Comparison of ENCODE assay signal across 28 mouse cellular contexts in genomic region chr10:108394306-108394705, GRCm38 (mm10).
DNase-seq lines count a peak whose midpoint lies in the region; ATAC-seq and TF ChIP-seq lines count a peak whose summit lies in the region.
"Had no signal": no experiment of that assay in that cellular context is flagged by ENCODE, and none has a peak within 500 bp of the region (broad histone marks: within the 10 kb centered on the region; RNA-seq: fewer than 3 reads in every experiment).

No protein-coding gene starts in this region.

- no peaks in the 10 kb centered on the region; the same call in 1 of the 2 replicates for H3K36me3 ChIP-seq in liver, embryonic 11.5 days (ENCODE audit: control insufficient read depth, insufficient read depth, low read length)
- no peaks in the 10 kb centered on the region for H3K36me3 ChIP-seq in lung, postnatal 0 days (ENCODE audit: insufficient read depth, low read length)
- H3K36me3 ChIP-seq in midbrain, postnatal 0 days (ENCODE audit: insufficient read depth, low read length): no peaks in the 10 kb centered on the region
- H3K36me3 ChIP-seq: embryonic facial prominence, embryonic 13.5 days; forebrain, embryonic 15.5 days; heart, embryonic 15.5 days; limb, embryonic 13.5 days; midbrain, embryonic 15.5 days had no signal

- WGBS in liver, embryonic 11.5 days: 38% methylated on average over 4 of the region's 4 CpGs
- WGBS in lung, postnatal 0 days: 22% methylated on average over 4 of the region's 4 CpGs
- 69% methylated on average over 4 of the region's 4 CpGs for WGBS in midbrain, postnatal 0 days

- 0 out of 2 replicates have a peak, but pooled peaks cover 4% of the 10 kb centered on the region for H3K4me1 ChIP-seq in liver, embryonic 11.5 days (replicated peaks; ENCODE audit: control insufficient read depth, insufficient read depth, low read length)
- H3K4me1 ChIP-seq in lung, postnatal 0 days (ENCODE audit: insufficient read depth, low read depth, low read length): peaks cover 7% of the 10 kb centered on the region; the same call in 1 of the 2 replicates
- no peaks in the 10 kb centered on the region for H3K4me1 ChIP-seq in midbrain, postnatal 0 days (ENCODE audit: insufficient read depth, low read length)
- H3K4me1 ChIP-seq: forebrain, embryonic 15.5 days had no signal

- no peak for TF ChIP-seq CTCF in lung, postnatal 0 days (IDR thresholded peaks at IDR 0.05)
- TF ChIP-seq CTCF in midbrain, postnatal 0 days (IDR thresholded peaks at IDR 0.05): no peak

- H3K27ac ChIP-seq in liver, embryonic 11.5 days (ENCODE audit: low read depth, low read length): no peak overlapping the region
- H3K27ac ChIP-seq in lung, postnatal 0 days (ENCODE audit: low read length): no peak overlapping the region
- no peak overlapping the region for H3K27ac ChIP-seq in midbrain, postnatal 0 days (ENCODE audit: low read depth, low read length)
- H3K27ac ChIP-seq: embryonic facial prominence, embryonic 13.5 days; forebrain, embryonic 10.5 days; forebrain, embryonic 15.5 days; heart, adult 2 months; heart, embryonic 15.5 days; hindbrain, embryonic 14.5 days; limb, embryonic 13.5 days; midbrain, embryonic 10.5 days; midbrain, embryonic 15.5 days had no signal

- H3K9ac ChIP-seq in liver, embryonic 11.5 days (ENCODE audit: low read depth, low read length): no peak overlapping the region
- no peak overlapping the region for H3K9ac ChIP-seq in lung, postnatal 0 days (replicated peaks; ENCODE audit: low read depth)
- H3K9ac ChIP-seq in midbrain, postnatal 0 days (replicated peaks; ENCODE audit: low read length, poor library complexity, severe bottlenecking): no peak overlapping the region
- H3K9ac ChIP-seq: embryonic facial prominence, embryonic 13.5 days; forebrain, embryonic 15.5 days; heart, embryonic 15.5 days; hindbrain, embryonic 14.5 days; limb, embryonic 13.5 days; midbrain, embryonic 15.5 days had no signal

- H3K9me3 ChIP-seq in liver, embryonic 11.5 days (ENCODE audit: control insufficient read depth, low read length): no peaks in the 10 kb centered on the region
- H3K9me3 ChIP-seq in lung, postnatal 0 days (ENCODE audit: low read length): no peaks in the 10 kb centered on the region
- H3K9me3 ChIP-seq in midbrain, postnatal 0 days (ENCODE audit: low read length): no peaks in the 10 kb centered on the region
- H3K9me3 ChIP-seq: embryonic facial prominence, embryonic 13.5 days; forebrain, embryonic 10.5 days; forebrain, embryonic 15.5 days; heart, embryonic 15.5 days; limb, embryonic 13.5 days; midbrain, embryonic 10.5 days; midbrain, embryonic 15.5 days had no signal

- ATAC-seq in liver, embryonic 11.5 days (replicated peaks; ENCODE audit: low FRiP score): peak; percentile 69
- no peak for ATAC-seq in lung, postnatal 0 days
- ATAC-seq in midbrain, postnatal 0 days (ENCODE audit: low FRiP score): no peak
- ATAC-seq: forebrain, embryonic 15.5 days; intestine, postnatal 0 days; midbrain, embryonic 15.5 days; Patski had no signal

- TF ChIP-seq EP300 in lung, postnatal 0 days (IDR thresholded peaks at IDR 0.05): no peak

- H3K4me3 ChIP-seq in liver, embryonic 11.5 days (ENCODE audit: low read depth, low read length): no peak overlapping the region
- no peak overlapping the region for H3K4me3 ChIP-seq in lung, postnatal 0 days (ENCODE audit: low read depth, low read length)
- no peak overlapping the region for H3K4me3 ChIP-seq in midbrain, postnatal 0 days (ENCODE audit: low read depth, low read length)
- H3K4me3 ChIP-seq: embryonic facial prominence, embryonic 13.5 days; forebrain, embryonic 10.5 days; forebrain, embryonic 15.5 days; heart, adult 2 months; heart, embryonic 15.5 days; limb, embryonic 13.5 days; midbrain, embryonic 10.5 days; midbrain, embryonic 15.5 days had no signal

- H3K4me2 ChIP-seq in liver, embryonic 11.5 days: no peak overlapping the region
- H3K4me2 ChIP-seq in lung, postnatal 0 days (replicated peaks; ENCODE audit: low read depth, low read length): no peak overlapping the region
- H3K4me2 ChIP-seq in midbrain, postnatal 0 days (ENCODE audit: low read depth, low read length, poor library complexity, severe bottlenecking): no peak overlapping the region
- H3K4me2 ChIP-seq: embryonic facial prominence, embryonic 13.5 days; forebrain, embryonic 15.5 days; heart, embryonic 15.5 days; hindbrain, embryonic 14.5 days; limb, embryonic 13.5 days; midbrain, embryonic 15.5 days had no signal

- no peak for DNase-seq in liver, embryonic 11.5 days (ENCODE audit: low spot score)
- no peak for DNase-seq in liver
- DNase-seq in lung, postnatal 0 days (ENCODE audit: low spot score): peak; percentile 24
- DNase-seq in lung, postnatal 14 days: no peak
- peak; percentile 55 for DNase-seq in c-Kit-positive CD71-positive TER-119-positive erythroid progenitor cells, embryonic 14.5 days (ENCODE audit: low spot score)
- DNase-seq in midbrain, postnatal 0 days (ENCODE audit: low spot score): no peak
- DNase-seq in layer of hippocampus, adult 11-12 months (ENCODE audit: low spot score): no peak
- DNase-seq: adrenal gland, postnatal 14 days; B cell, adult 2 months; cerebellum, adult 18-20 months; cerebellum, postnatal 10 days; gastrocnemius, postnatal 25 days; heart, adult 2 months; heart, postnatal 36 days; kidney, postnatal 14 days; right cerebral cortex, adult 18-20 months; spleen, adult 18-20 months; thymus, postnatal 25 days had no signal

- H3K27me3 ChIP-seq in liver, embryonic 11.5 days (replicated peaks; ENCODE audit: control insufficient read depth, insufficient read depth, low read length): no peaks in the 10 kb centered on the region
- H3K27me3 ChIP-seq in lung, postnatal 0 days (replicated peaks; ENCODE audit: insufficient read depth, low read length): no peaks in the 10 kb centered on the region
- no peaks in the 10 kb centered on the region for H3K27me3 ChIP-seq in midbrain, postnatal 0 days (ENCODE audit: insufficient read depth, low read length)
- H3K27me3 ChIP-seq: embryonic facial prominence, embryonic 13.5 days; forebrain, embryonic 15.5 days; heart, embryonic 15.5 days; limb, embryonic 13.5 days; midbrain, embryonic 15.5 days; Patski had no signal

Comparison
In these comparisons a context has a peak if more than half of its experiments do, and no peak if none do; other contexts are left out.
1. DNase-seq: peak in lung, postnatal 0 days (single experiment) and c-Kit-positive CD71-positive TER-119-positive erythroid progenitor cells, embryonic 14.5 days (single experiment); none in liver, embryonic 11.5 days (single experiment), liver (single experiment), lung, postnatal 14 days (single experiment), midbrain, postnatal 0 days (single experiment) and layer of hippocampus, adult 11-12 months (single experiment).